Mouse (Mus musculus) cerebellum, postnatal 10 days (tissue): ENCODE data around the gene Larp4b.
"Not testable (repeated sequence)": the region's sequence is repeated elsewhere in the genome, so short reads cannot be mapped to it uniquely, and the experiment has no call there.

Experiments used
- DNase-seq, 2 experiments: peaks; one replicate each; pipeline ENCODE4 v3.0.0; 2021; ENCODE audit warnings: mixed read lengths in 2 of 2

Gene Larp4b

DNA sequence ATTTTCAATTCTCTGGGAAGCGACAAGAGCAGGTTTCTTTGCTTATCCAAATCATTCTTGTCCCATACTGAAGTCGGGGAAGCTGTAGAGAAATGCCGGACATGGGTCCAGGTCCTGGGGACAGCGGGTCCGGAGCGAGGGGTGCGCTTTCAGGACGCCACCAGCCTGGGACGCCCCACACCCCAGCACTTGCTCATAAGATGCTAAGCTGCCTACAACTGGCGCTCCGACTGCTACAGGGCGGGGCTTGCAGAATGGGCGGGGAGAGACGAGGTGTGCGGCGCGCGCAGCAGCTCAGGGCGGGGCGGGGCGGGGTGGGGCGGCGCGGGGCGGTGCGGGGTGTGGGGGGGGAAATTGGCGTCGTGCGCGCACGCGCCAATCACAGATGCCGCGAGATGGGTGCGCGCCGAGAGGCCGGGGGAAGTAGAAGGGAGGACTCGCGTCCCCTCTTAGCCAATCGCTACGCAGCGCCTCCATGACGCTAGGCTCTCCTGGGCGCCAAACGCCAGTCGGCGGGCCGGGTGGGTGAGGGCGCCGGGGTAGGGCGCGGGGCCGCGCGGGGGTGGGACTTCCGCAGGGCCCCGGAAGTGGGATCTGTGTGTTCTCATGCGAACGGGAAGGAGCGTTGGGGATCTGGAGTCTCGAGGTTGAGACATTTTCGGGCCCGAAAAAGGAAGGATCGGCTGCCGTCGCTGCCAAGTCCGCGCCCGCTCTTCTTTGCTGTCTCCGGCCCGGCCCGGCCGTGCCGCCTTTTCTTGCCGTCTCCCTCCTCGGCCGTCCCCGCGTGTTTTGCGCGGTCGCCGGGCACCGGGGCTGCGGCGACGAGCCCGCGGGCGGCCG, at the start of gene Larp4b:
Gene Larp4b, plus strand, starts transcription at position 566 of the 840 bp plus-strand sequence.
- peak; percentile 97 to 99 for DNase-seq

DNA sequence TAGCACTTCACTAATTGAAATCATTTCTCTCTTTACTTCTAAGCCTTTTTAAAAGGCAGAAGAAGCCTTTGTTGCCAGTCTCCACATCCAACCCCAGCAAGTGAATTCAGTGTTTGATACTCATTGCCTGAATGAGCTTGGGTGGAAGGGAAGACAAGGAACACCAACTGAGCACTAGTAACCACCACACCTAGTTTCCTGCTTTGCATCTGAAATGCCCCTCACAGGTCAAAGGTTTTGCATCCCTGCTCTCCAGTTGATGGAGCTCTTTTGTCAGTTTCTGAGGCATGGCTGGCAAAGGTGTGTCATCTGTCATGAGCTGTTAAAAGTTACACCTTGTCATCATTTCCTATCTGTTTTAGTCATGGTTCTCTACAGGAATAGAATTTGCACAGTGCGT, 49.0 kb upstream of the Larp4b start:
- no peak for DNase-seq

GRCm38 (mm10) chr13:9052049-9052691, 41.5 kb upstream of the Larp4b start:
- DNase-seq = not testable (repeated sequence)

GRCm38 (mm10) chr13:9057277-9057676, 36.4 kb upstream of the Larp4b start:
- DNase-seq = no peak

GRCm38 (mm10) chr13:9058706-9059105, 35.0 kb upstream of the Larp4b start:
- peak; percentile 13 to 16 for DNase-seq

DNA sequence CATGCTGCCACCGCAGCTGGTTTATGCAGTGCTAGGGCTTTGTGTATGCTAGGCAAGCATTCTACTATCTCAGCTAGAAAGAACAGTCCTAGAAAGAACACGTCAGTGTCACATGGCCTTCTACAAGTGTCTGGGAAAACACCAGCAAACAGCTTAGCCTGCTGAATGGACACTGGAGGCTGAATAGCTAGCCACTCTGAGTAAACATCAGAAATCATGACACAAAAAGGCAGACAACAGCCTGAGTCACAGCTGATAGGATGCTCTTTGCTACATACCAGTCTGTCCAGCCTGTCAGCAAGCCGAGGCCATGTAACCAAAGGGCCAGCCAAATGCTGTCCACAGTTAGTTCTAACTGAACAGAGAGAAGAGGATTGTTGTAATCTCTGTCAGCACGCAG, 32.3 kb upstream of the Larp4b start:
- DNase-seq = no peak

- DNase-seq = peak; percentile 67 to 83
Observed at GRCm38 (mm10) chr13:9064196-9064595, 29.5 kb upstream of the Larp4b start.

- DNase-seq = no peak
Observed at GRCm38 (mm10) chr13:9066107-9066506, 27.6 kb upstream of the Larp4b start.

DNA sequence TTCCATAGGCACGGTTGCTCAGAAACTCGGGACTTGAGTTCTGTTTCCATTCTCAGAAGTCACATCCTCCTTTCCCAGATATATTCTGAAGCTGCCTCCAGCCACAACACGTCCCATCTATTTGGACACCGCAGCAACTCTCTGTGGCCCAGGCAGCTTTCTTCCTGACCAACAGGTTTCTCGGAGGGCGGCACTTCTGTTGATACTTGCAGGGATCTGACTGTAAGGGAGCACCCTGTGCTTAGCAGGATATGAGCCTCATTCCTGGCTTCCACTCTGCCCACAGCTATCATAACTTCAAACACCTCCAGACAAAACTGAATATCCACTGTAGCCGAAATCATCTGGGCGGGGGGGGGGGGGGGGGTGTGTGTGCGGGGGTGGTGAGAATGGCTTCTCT, 22.7 kb upstream of the Larp4b start:
- DNase-seq = no peak

DNA sequence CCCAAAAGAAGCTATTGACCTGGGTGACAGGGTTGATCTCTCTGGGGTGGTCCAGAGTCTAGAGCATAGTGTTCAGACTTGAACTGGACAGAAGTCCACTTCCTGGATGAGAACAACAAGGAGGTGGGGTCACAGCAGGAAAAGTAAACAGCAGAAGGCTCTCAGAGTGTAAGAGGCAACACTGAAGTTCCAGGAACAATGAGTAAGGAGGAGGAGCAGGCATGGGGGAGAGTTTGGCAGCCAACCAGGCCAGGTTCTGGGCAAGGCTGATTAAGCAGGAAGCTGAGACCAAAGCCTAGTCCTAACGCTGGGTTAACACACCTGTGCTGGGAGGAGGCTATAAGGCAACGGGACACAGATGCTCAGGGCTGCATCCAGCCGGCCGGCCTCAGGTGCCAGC, 19.9 kb upstream of the Larp4b start:
- DNase-seq = no peak

GRCm38 (mm10) chr13:9075825-9076592, 17.7 kb upstream of the Larp4b start:
- no peak for DNase-seq

DNA sequence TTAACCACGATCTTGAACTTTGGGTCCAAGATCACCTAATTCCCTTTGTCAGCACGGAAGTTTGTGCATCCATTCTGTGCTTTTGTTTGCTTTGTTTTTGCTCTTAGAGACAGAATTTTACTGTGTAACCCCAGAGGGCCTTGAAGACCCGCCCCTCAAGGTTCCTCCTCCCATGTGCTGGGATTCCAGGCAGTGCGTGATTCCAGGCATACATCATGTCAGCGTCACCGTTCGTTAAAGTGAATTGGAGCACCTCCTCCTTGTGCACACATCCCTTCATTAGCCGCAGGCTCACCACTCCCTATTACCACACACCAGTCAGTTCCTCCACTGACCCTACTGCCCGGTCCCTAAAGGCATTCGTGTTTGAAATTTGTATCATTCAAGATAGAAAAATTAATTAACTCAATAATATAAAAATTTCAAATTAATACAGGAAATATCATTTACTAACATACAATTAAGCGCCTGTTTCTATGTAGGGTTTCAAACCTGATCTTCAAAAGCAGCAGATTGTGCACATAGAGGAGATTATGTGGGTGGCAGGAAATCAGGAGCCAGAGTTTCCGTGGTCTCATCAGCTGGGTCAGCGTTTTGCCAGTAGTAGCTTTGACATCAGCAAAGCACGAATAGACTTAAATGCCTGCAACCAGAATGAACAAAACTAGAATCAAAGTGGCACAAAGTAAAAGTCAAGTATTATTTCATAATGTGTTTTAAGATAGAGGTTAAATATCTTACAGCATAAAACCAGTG, 11.4 kb upstream of the Larp4b start:
- DNase-seq = no peak

- peak; percentile 57 to 66 for DNase-seq
Observed at GRCm38 (mm10) chr13:9094186-9094980, 702 bp downstream of the Larp4b start.

GRCm38 (mm10) chr13:9099289-9099688, 5.6 kb downstream of the Larp4b start:
- no peak for DNase-seq

DNA sequence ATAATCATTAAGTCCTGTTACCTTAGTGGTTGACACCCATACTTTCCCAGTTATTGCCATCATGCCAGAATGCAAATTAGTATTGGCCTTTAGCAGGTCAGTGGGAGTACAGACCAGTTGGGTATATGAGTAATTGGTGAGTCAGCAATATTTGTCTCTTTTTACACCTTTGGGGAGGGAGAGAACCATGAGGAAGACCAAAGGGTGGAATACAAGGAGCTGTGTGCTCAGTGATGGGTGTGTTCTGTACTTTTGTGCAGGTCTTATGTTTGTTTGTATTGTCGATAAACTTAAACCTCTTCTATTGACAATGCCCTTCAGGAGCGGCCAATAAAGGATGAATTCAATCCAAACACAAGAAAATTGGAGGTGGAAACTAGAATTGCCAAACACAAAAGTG, 6.8 kb downstream of the Larp4b start:
- DNase-seq = no peak

GRCm38 (mm10) chr13:9106246-9106645, 12.6 kb downstream of the Larp4b start:
- peak; percentile 47 to 63 for DNase-seq

- DNase-seq = no peak
Observed at GRCm38 (mm10) chr13:9106992-9107858, 13.5 kb downstream of the Larp4b start.

DNA sequence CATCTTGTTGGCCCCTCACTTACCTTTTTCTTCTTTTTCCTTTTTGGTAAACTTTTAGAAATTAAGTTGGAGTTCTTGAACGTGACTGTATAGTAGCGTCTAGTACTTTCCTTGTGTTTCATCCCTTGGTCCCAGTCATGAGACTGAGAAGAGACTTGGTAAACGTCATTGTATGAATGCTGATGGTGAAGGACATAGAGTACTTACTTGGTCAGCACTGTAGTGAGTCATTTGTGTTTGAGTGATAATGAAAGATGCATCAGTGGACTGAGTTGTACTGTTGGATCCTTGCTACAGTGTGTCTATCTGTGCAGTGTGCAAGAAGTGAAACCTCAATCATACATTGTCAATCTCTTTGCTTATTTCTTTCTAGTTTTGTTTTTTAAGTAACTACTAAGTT, 20.1 kb downstream of the Larp4b start:
- DNase-seq = no peak

DNA sequence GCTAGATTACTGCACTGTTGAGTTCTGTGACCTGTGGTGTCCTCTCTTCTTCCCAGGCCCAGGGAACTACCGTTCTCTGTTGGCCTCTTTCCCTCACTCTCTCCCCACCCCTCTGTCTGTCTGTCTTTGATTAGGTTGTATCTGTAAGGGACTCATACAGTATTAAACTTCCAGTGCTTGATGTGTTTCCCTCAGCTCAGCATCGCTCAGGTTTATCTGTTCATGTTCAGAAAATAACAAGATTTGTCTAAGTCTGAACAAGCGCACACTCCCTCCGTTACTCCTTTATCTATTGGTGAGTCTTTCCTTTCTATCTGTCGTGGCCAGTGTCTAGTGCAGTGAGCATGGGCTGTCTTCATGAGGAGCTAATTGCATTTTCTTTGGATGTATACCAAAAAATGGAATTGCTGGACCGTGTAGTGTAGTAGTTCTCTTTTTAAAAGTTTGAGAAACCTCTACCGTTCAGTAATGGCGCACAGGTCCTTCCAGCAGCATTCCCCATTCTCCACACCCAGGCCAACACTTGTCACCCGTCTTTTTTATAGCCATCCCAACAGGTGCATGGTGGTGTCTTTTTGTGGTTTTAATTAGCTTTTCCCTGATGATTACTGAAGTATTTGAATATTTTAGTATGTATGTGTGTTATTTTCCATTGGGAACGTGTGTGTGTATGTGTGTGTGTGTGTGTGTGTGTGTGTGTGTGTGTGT, 27.3 kb downstream of the Larp4b start:
- no peak for DNase-seq

DNA sequence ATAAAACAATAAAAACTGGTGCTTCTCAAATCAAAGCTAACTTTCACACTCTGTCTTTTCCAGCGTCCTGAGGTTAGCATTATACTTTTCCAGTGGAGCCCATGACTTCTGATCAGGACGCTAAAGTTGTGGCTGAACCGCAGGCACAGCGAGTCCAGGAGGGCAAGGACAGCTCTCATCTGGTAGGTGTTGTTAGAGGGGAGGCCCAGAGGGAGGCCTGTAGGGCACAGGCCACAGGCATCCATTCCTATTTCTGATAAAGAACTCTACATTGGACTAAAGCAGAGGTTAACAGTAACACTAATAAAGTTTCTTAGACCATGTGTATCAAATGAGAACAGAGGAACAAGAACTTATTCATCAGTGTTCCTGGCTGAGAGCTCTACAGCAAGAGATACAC, 28.4 kb downstream of the Larp4b start:
- DNase-seq = no peak
